Mouse (Mus musculus): Measurements from ENCODE around the gene Rassf6.

GRCm38 (mm10) chr5:90661852-90662251, 21.4 kb upstream of the Rassf6 start:
- no peak for TF ChIP-seq CTCF (IDR thresholded peaks at IDR 0.05; ENCODE audit: low read depth, low read length)
- no peak for TF ChIP-seq POLR2A (IDR thresholded peaks at IDR 0.05; ENCODE audit: extremely low read depth, insufficient read depth, low read length)
